Comparison of ENCODE assay signal across 8 mouse cellular contexts in the genomic region with DNA sequence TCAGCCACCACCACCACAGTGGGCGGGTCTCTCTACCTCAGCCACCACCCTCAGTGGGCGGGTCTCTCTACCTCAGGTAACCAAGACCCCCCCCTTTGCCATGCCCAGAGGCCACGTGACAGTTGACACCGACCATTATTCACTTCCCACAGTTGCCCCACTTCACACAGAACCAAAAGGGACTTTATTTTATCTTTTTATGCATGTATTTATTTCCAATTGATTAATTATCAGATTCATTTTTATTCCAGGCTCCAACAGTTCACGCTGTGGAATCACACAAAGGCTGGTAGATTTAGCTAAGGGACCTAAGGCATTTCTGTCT.
A peak's percentile ranks its signal among the peaks of the same experiment; 100 is the strongest.
DNase-seq lines count a peak whose midpoint lies in the region; ATAC-seq and TF ChIP-seq lines count a peak whose summit lies in the region.

No protein-coding gene starts in this region.

- no peaks in the 10 kb centered on the region for H3K36me3 ChIP-seq in heart, embryonic 12.5 days
- no peaks in the 10 kb centered on the region for H3K36me3 ChIP-seq in forebrain, postnatal 0 days (ENCODE audit: insufficient read depth)
- no peaks in the 10 kb centered on the region for H3K36me3 ChIP-seq in liver, embryonic 16.5 days (ENCODE audit: control insufficient read depth, insufficient read depth)

- no peak for TF ChIP-seq CTCF in forebrain, postnatal 0 days (IDR thresholded peaks at IDR 0.05; ENCODE audit: low read depth)

- WGBS in heart, embryonic 12.5 days = 8% methylated on average over 5 of the region's 5 CpGs
- 6% methylated on average over 5 of the region's 5 CpGs for WGBS in forebrain, postnatal 0 days
- WGBS in liver, embryonic 16.5 days (ENCODE audit: insufficient replicate concordance) = 7% methylated on average over 5 of the region's 5 CpGs

- H3K9me3 ChIP-seq in heart, embryonic 12.5 days (replicated peaks) = no peaks in the 10 kb centered on the region
- H3K9me3 ChIP-seq in forebrain, postnatal 0 days (ENCODE audit: low read length) = no peaks in the 10 kb centered on the region
- no peaks in the 10 kb centered on the region for H3K9me3 ChIP-seq in liver, embryonic 16.5 days (replicated peaks; ENCODE audit: control insufficient read depth, low read length)

- H3K9ac ChIP-seq in heart, embryonic 12.5 days = 0 out of 2 replicates have a peak overlapping the region, but pooled peaks have one; percentile 64
- no peak overlapping the region for H3K9ac ChIP-seq in forebrain, postnatal 0 days
- H3K9ac ChIP-seq in liver, embryonic 16.5 days (ENCODE audit: low read depth, low read length) = no peak overlapping the region; the same call in 1 of the 2 replicates

- peak overlapping the region; percentile 53 for H3K4me3 ChIP-seq in heart, embryonic 12.5 days
- peak overlapping the region; percentile 27 for H3K4me3 ChIP-seq in forebrain, postnatal 0 days (ENCODE audit: low read depth, low read length)
- peak overlapping the region; percentile 65 for H3K4me3 ChIP-seq in liver, embryonic 16.5 days (ENCODE audit: low read depth, low read length)

- peaks cover 9% of the 10 kb centered on the region for H3K4me1 ChIP-seq in heart, embryonic 12.5 days (replicated peaks)
- H3K4me1 ChIP-seq in forebrain, postnatal 0 days (ENCODE audit: insufficient read depth) = peaks cover 8% of the 10 kb centered on the region
- peaks cover 11% of the 10 kb centered on the region for H3K4me1 ChIP-seq in liver, embryonic 16.5 days (ENCODE audit: control insufficient read depth, low read depth, low read length)

- ATAC-seq in heart, embryonic 12.5 days (ENCODE audit: insufficient number of reproducible peaks, low FRiP score) = no peak
- ATAC-seq in forebrain, postnatal 0 days = no peak
- no peak for ATAC-seq in liver, embryonic 16.5 days (ENCODE audit: low read depth)

- H3K27me3 ChIP-seq in heart, embryonic 12.5 days (replicated peaks) = no peaks in the 10 kb centered on the region
- peaks cover 3% of the 10 kb centered on the region; the same call in 1 of the 2 replicates for H3K27me3 ChIP-seq in forebrain, postnatal 0 days (ENCODE audit: insufficient read depth, low read length)
- H3K27me3 ChIP-seq in liver, embryonic 16.5 days (ENCODE audit: control insufficient read depth, insufficient read depth, low read depth, low read length) = no peaks in the 10 kb centered on the region

- no peak for DNase-seq in heart, adult 9 months (ENCODE audit: low spot score in 2 of 2)
- DNase-seq in ES-CJ7 (ENCODE audit: low read depth, low spot score) = peak; percentile 95
- no peak for DNase-seq in forebrain, postnatal 0 days
- DNase-seq in thymus, postnatal 25 days = no peak
- DNase-seq in urinary bladder, postnatal 4 days (ENCODE audit: low spot score in 2 of 2) = no peak
- no peak for DNase-seq in cerebellum, adult 11 months

- no peak overlapping the region for H3K27ac ChIP-seq in heart, embryonic 12.5 days (ENCODE audit: poor library complexity, severe bottlenecking)
- no peak overlapping the region for H3K27ac ChIP-seq in forebrain, postnatal 0 days (ENCODE audit: low read depth, low read length)
- no peak overlapping the region for H3K27ac ChIP-seq in liver, embryonic 16.5 days (ENCODE audit: low read length)

- H3K4me2 ChIP-seq in heart, embryonic 12.5 days = peak overlapping the region; percentile 78
- H3K4me2 ChIP-seq in forebrain, postnatal 0 days (ENCODE audit: low read depth) = peak overlapping the region; percentile 56
- peak overlapping the region; percentile 91 for H3K4me2 ChIP-seq in liver, embryonic 16.5 days (ENCODE audit: low read depth, low read length)
